Comparison of ENCODE assay signal across 7 mouse cellular contexts in the genomic region with DNA sequence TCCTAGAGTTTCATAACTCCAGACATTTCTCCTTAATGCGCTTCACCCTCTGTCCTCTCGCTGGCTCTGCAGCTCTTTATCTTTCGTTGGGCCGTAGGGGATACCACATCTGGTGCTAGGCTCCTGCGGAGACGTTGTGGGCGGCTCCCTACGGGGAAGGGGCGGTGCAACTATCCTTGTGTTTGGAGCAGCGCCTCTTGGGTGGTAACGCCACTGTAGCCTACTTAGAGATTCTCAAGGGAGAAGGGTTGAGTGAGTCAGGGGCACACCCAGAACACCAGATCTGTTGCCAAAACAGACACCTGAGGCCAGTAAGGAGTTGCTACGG. TPM values are rescaled to one million over a fixed set of nuclear protein-coding genes. Genes with fewer than 3 reads are reported as not detected.
DNase-seq lines count a peak whose midpoint lies in the region; ATAC-seq and TF ChIP-seq lines count a peak whose summit lies in the region.

No protein-coding gene starts in this region.

- peaks cover 42% of the 10 kb centered on the region for H3K36me3 ChIP-seq in G1E (replicated peaks)
- peaks cover 34% of the 10 kb centered on the region for H3K36me3 ChIP-seq in forebrain, embryonic 15.5 days

- H3K9me3 ChIP-seq in G1E (replicated peaks): no peaks in the 10 kb centered on the region
- no peaks in the 10 kb centered on the region for H3K9me3 ChIP-seq in forebrain, embryonic 15.5 days

- H3K27me3 ChIP-seq in G1E (ENCODE audit: insufficient read depth, low read length): peaks cover 11% of the 10 kb centered on the region; the same call in 1 of the 2 replicates
- no peaks in the 10 kb centered on the region for H3K27me3 ChIP-seq in forebrain, embryonic 15.5 days

- H3K4me2 ChIP-seq in forebrain, embryonic 15.5 days (replicated peaks): peak overlapping the region; percentile 72

- TF ChIP-seq CTCF in G1E (IDR thresholded peaks at IDR 0.05; ENCODE audit: low read depth, low read length): no peak

- intact Hi-C loops in heart, postnatal 36 days (cut with DNase I): loop anchor here (2.0 kb wide), 1 partner anchor 39 kb away; a partner anchor contains a TSS

- peak overlapping the region; percentile 97 for H3K4me3 ChIP-seq in G1E (ENCODE audit: low read depth, low read length)
- peak overlapping the region; percentile 69 for H3K4me3 ChIP-seq in forebrain, embryonic 15.5 days

- WGBS in forebrain, embryonic 15.5 days: under 1% methylated on average over 12 of the region's 12 CpGs

- H3K9ac ChIP-seq in forebrain, embryonic 15.5 days (replicated peaks): peak overlapping the region; percentile 86

- peak; percentile 75 for DNase-seq in G1E (ENCODE audit: low spot score)
- peak; percentile 87 for DNase-seq in adrenal gland, postnatal 14 days
- peak; percentile 61 to 69 for DNase-seq in heart, postnatal 36 days
- peak; percentile 18 to 41 for DNase-seq in left cerebral cortex, adult 8-10 months (ENCODE audit: low spot score in 2 of 2)
- peak; percentile 49 for DNase-seq in skeletal muscle tissue, adult 2 months (ENCODE audit: low read depth, low spot score)

- peak overlapping the region; percentile 82 for H3K27ac ChIP-seq in forebrain, embryonic 15.5 days (replicated peaks)

- peak; percentile 46; the same call in 1 of the 2 replicates for ATAC-seq in G1E (ENCODE audit: extremely low read depth, insufficient number of reproducible peaks, low FRiP score, poor library complexity, severe bottlenecking)
- peak; percentile 24; the same call in 1 of the 2 replicates for ATAC-seq in forebrain, embryonic 15.5 days (replicated peaks)
- ATAC-seq in megakaryocyte, adult 5-6 weeks (ENCODE audit: poor library complexity, severe bottlenecking): peak; percentile 56

- H3K4me1 ChIP-seq in G1E (ENCODE audit: insufficient read depth, low read depth, low read length): peaks cover 35% of the 10 kb centered on the region
- peaks cover 22% of the 10 kb centered on the region for H3K4me1 ChIP-seq in forebrain, embryonic 15.5 days

RNA-seq across cellular contexts. Expression of a gene that starts 0.6 kb away (rescaled TPM):
- total RNA-seq in G1E (2014; fragmentation: Nextera tagmentation) (56.4 and 65.2 TPM in 2 replicates), G1E (2017) (87.1 and 89.2 TPM in 2 replicates)
- 45.3 and 47.1 TPM in 2 replicates for polyA plus RNA-seq in G1E (2012)
- total RNA-seq in adrenal gland, postnatal 14 days (2021): 109 and 114 TPM in 2 replicates
- polyA plus RNA-seq in forebrain, embryonic 15.5 days (2015; fragmentation: Nextera tagmentation; extraction: Ambion mirVana): 133 and 141 TPM in 2 replicates
- 10 to 100 TPM; 62.9 to 67.7 TPM for total RNA-seq in heart, postnatal 36 days (2021)
- 10 to 100 TPM; 71.5 to 81.3 (median 74.0) TPM for total RNA-seq in left cerebral cortex, adult 8-10 months (2022)
- 37.8 and 55.2 TPM in 2 replicates for total RNA-seq in megakaryocyte, adult 5-6 weeks (2015)
- 61.6 and 102 TPM in 2 replicates for total RNA-seq in megakaryocyte, adult 5-6 weeks (2017)

RNA-seq across cellular contexts. Expression of a gene that starts 4.5 kb away (rescaled TPM):
- total RNA-seq in G1E (2014; fragmentation: Nextera tagmentation) (not detected in 2 replicates), G1E (2017) (not detected in 2 replicates)
- not detected in 2 replicates for polyA plus RNA-seq in G1E (2012)
- not detected in 2 replicates for total RNA-seq in adrenal gland, postnatal 14 days (2021)
- polyA plus RNA-seq in forebrain, embryonic 15.5 days (2015; fragmentation: Nextera tagmentation; extraction: Ambion mirVana): not detected in 2 replicates
- not detected for total RNA-seq in heart, postnatal 36 days (2021)
- not detected for total RNA-seq in left cerebral cortex, adult 8-10 months (2022)
- not detected in 2 replicates for total RNA-seq in megakaryocyte, adult 5-6 weeks (2015)
- not detected in 2 replicates for total RNA-seq in megakaryocyte, adult 5-6 weeks (2017)

RNA-seq across cellular contexts. Expression of a gene that starts 22.8 kb away (rescaled TPM):
- total RNA-seq in G1E (2014; fragmentation: Nextera tagmentation): 41.9 and 46.4 TPM in 2 replicates
- total RNA-seq in G1E (2017): 49.5 and 52.7 TPM in 2 replicates
- polyA plus RNA-seq in G1E (2012): 34.3 and 34.8 TPM in 2 replicates
- 77.3 and 89.9 TPM in 2 replicates for total RNA-seq in adrenal gland, postnatal 14 days (2021)
- polyA plus RNA-seq in forebrain, embryonic 15.5 days (2015; fragmentation: Nextera tagmentation; extraction: Ambion mirVana): 199 and 209 TPM in 2 replicates
- total RNA-seq in heart, postnatal 36 days (2021): 10 to 100 TPM; 58.4 to 68.6 TPM
- 100 to 1,000 TPM; 277 to 310 (median 297) TPM for total RNA-seq in left cerebral cortex, adult 8-10 months (2022)
- 32.2 and 35.1 TPM in 2 replicates for total RNA-seq in megakaryocyte, adult 5-6 weeks (2015)
- total RNA-seq in megakaryocyte, adult 5-6 weeks (2017): 39.7 and 44.9 TPM in 2 replicates

RNA-seq across cellular contexts. Expression of a gene that starts 38.3 kb away (rescaled TPM):
- total RNA-seq in G1E (2014; fragmentation: Nextera tagmentation) (not detected in 2 replicates), G1E (2017) (0.23 and 0.66 TPM in 2 replicates)
- 0.04 TPM in 1 of 2 replicates, not detected in the other for polyA plus RNA-seq in G1E (2012)
- 17.8 and 20.0 TPM in 2 replicates for total RNA-seq in adrenal gland, postnatal 14 days (2021)
- polyA plus RNA-seq in forebrain, embryonic 15.5 days (2015; fragmentation: Nextera tagmentation; extraction: Ambion mirVana): 9.5 and 10.7 TPM in 2 replicates
- total RNA-seq in heart, postnatal 36 days (2021): 10 to 100 TPM; 12.4 to 12.9 TPM
- 10 to 100 TPM; 10.9 to 11.9 (median 11.4) TPM for total RNA-seq in left cerebral cortex, adult 8-10 months (2022)
- 1.4 and 2.5 TPM in 2 replicates for total RNA-seq in megakaryocyte, adult 5-6 weeks (2015)
- 2.3 and 3.9 TPM in 2 replicates for total RNA-seq in megakaryocyte, adult 5-6 weeks (2017)

Comparison
In these comparisons a context has a peak if more than half of its experiments do, and no peak if none do; other contexts are left out.
1. Peak in every context shown above with its lines: DNase-seq, ATAC-seq, H3K4me3 ChIP-seq and H3K27ac ChIP-seq.
2. DNase-seq: peak in every context shown above with its lines; median percentile 87 in adrenal gland, postnatal 14 days; 75 in G1E; 65 in heart, postnatal 36 days; 49 in skeletal muscle tissue, adult 2 months; 30 in left cerebral cortex, adult 8-10 months.